Comparison of ENCODE assay signal across 22 mouse cellular contexts in the genomic region with DNA sequence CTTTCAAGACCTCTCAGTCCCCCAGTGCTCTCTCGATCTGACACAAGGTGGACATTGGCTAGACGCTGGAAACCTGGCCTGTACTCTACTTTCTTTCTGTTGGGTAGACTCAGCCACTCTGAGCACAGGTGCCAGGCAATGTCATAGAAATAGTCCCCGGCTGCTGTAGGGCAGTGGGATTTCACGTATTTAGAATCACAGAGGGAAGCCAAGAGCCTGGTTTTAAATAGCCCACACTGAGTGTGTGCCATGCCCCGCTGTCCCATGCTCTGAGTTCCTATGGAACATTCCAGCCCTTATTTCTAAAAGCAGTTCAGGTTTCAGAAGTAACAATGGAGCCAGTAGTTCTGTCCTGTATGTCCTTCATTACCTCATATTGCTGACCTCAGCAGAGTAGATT. TPM values are rescaled to one million over a fixed set of nuclear protein-coding genes. Genes with fewer than 3 reads are reported as not detected.
A peak's percentile ranks its signal among the peaks of the same experiment; 100 is the strongest.
DNase-seq lines count a peak whose midpoint lies in the region; ATAC-seq and TF ChIP-seq lines count a peak whose summit lies in the region.
"Had no signal": no experiment of that assay in that cellular context is flagged by ENCODE, and none has a peak within 500 bp of the region (broad histone marks: within the 10 kb centered on the region; RNA-seq: fewer than 3 reads in every experiment).

No protein-coding gene starts in this region.

- H3K27ac ChIP-seq in heart, embryonic 11.5 days (ENCODE audit: low read depth, low read length) = no peak overlapping the region
- H3K27ac ChIP-seq in layer of hippocampus, adult 2 months = peak overlapping the region; percentile 98
- 0 out of 2 replicates have a peak overlapping the region, but pooled peaks have one; percentile 3 for H3K27ac ChIP-seq in heart, postnatal 0 days (ENCODE audit: low read depth)
- H3K27ac ChIP-seq: embryonic facial prominence, embryonic 15.5 days; forebrain, embryonic 10.5 days; liver, embryonic 15.5 days had no signal

- H3K4me2 ChIP-seq in heart, embryonic 11.5 days = no peak overlapping the region
- no peak overlapping the region for H3K4me2 ChIP-seq in heart, postnatal 0 days (ENCODE audit: low read depth, low read length)
- H3K4me2 ChIP-seq: embryonic facial prominence, embryonic 15.5 days; liver, embryonic 15.5 days had no signal

- no peak for TF ChIP-seq CTCF in layer of hippocampus, adult 2 months (conservative IDR thresholded peaks at IDR 0.05)
- TF ChIP-seq CTCF in heart, postnatal 0 days (IDR thresholded peaks at IDR 0.05; ENCODE audit: low read depth) = no peak

- H3K27me3 ChIP-seq in heart, embryonic 11.5 days (ENCODE audit: control insufficient read depth, insufficient read depth, low read length) = peaks cover 4% of the 10 kb centered on the region; the same call in 1 of the 2 replicates
- peaks cover 5% of the 10 kb centered on the region; the same call in 1 of the 2 replicates for H3K27me3 ChIP-seq in heart, postnatal 0 days (ENCODE audit: control insufficient read depth, insufficient read depth, low read length)

- H3K4me3 ChIP-seq in heart, embryonic 11.5 days (ENCODE audit: low read depth, low read length) = no peak overlapping the region
- H3K4me3 ChIP-seq in layer of hippocampus, adult 2 months = peak overlapping the region; percentile 81
- no peak overlapping the region for H3K4me3 ChIP-seq in heart, postnatal 0 days (ENCODE audit: low read depth, low read length)
- H3K4me3 ChIP-seq: embryonic facial prominence, embryonic 15.5 days; forebrain, embryonic 10.5 days; liver, embryonic 15.5 days; megakaryocyte, embryonic 14.5 days had no signal

- H3K36me3 ChIP-seq in heart, embryonic 11.5 days (ENCODE audit: control insufficient read depth, insufficient read depth, low read length) = no peaks in the 10 kb centered on the region
- no peaks in the 10 kb centered on the region for H3K36me3 ChIP-seq in heart, postnatal 0 days (replicated peaks; ENCODE audit: control insufficient read depth, insufficient read depth, low read length)
- H3K36me3 ChIP-seq: embryonic facial prominence, embryonic 15.5 days; forebrain, embryonic 10.5 days; liver, embryonic 15.5 days had no signal

- DNase-seq in cerebellum, adult 8-10 months = peak; percentile 33
- DNase-seq in cerebellum, postnatal 36 days = no peak
- peak; percentile 41 to 70 for DNase-seq in heart, adult 18-20 months
- DNase-seq in layer of hippocampus, adult 2 months (ENCODE audit: low spot score in 2 of 2) = no peak
- DNase-seq in layer of hippocampus, adult 8-10 months (ENCODE audit: low spot score in 2 of 2) = no peak
- peak; percentile 45 for DNase-seq in heart, postnatal 0 days (ENCODE audit: low spot score)
- DNase-seq in urinary bladder, postnatal 36 days (ENCODE audit: low spot score in 2 of 2) = no peak
- DNase-seq: adrenal gland, postnatal 14 days; embryo, embryonic 11 days; kidney, adult 8-10 months; kidney, postnatal 25 days; lung, postnatal 14 days; right cerebral cortex, postnatal 25 days had no signal

- no peak overlapping the region for H3K9ac ChIP-seq in heart, embryonic 11.5 days (ENCODE audit: low read depth, low read length)
- H3K9ac ChIP-seq in heart, postnatal 0 days (replicated peaks; ENCODE audit: low read depth, low read length) = no peak overlapping the region
- H3K9ac ChIP-seq: embryonic facial prominence, embryonic 15.5 days; liver, embryonic 15.5 days had no signal

- H3K4me1 ChIP-seq in heart, embryonic 11.5 days (ENCODE audit: control insufficient read depth, insufficient read depth, low read length) = no peaks in the 10 kb centered on the region
- H3K4me1 ChIP-seq in heart, postnatal 0 days (ENCODE audit: control insufficient read depth, insufficient read depth) = no peaks in the 10 kb centered on the region
- H3K4me1 ChIP-seq: liver, embryonic 15.5 days had no signal

- no peak for TF ChIP-seq EP300 in heart, postnatal 0 days (IDR thresholded peaks at IDR 0.05; ENCODE audit: low read depth)

- no peak for ATAC-seq in heart, embryonic 11.5 days (replicated peaks; ENCODE audit: insufficient number of reproducible peaks, low FRiP score, low TSS enrichment)
- peak; percentile 68; the same call in 1 of the 2 replicates for ATAC-seq in heart, postnatal 0 days (ENCODE audit: insufficient read depth, low read depth)
- ATAC-seq: inflammation-experienced regulatory T-cells, adult 6 months; midbrain, embryonic 16.5 days had no signal

- no peaks in the 10 kb centered on the region for H3K9me3 ChIP-seq in heart, embryonic 11.5 days (replicated peaks; ENCODE audit: control insufficient read depth, low read length)
- no peaks in the 10 kb centered on the region for H3K9me3 ChIP-seq in heart, postnatal 0 days (replicated peaks; ENCODE audit: control insufficient read depth, low read length)
- H3K9me3 ChIP-seq: embryonic facial prominence, embryonic 15.5 days; forebrain, embryonic 10.5 days; liver, embryonic 15.5 days; megakaryocyte, embryonic 14.5 days had no signal

- 68% methylated on average over 5 of the region's 5 CpGs for WGBS in heart, embryonic 11.5 days (ENCODE audit: insufficient replicate concordance)
- 55% methylated on average over 5 of the region's 5 CpGs for WGBS in heart, postnatal 0 days

RNA-seq across cellular contexts. Expression of gene Lgi1, which starts 3.1 kb away (rescaled TPM):
- 1 to 10 TPM; 3.3 to 5.3 TPM for total RNA-seq in heart, adult 18-20 months (2021)
- 0.31 and 0.84 TPM in 2 replicates for polyA plus RNA-seq in heart, embryonic 11.5 days (2014; fragmentation: Nextera tagmentation; extraction: Ambion mirVana)
- total RNA-seq in layer of hippocampus, adult 2 months (2021) = 100 to 1,000 TPM; 196 to 209 TPM
- total RNA-seq in layer of hippocampus, adult 8-10 months (2022) = 100 to 1,000 TPM; 159 to 183 (median 172) TPM
- total RNA-seq in heart, postnatal 0 days (2014; rRNA removed; ENCODE audit: low replicate concordance) = not detected in 2 replicates
- polyA plus RNA-seq in heart, postnatal 0 days (2015; fragmentation: Nextera tagmentation; extraction: Ambion mirVana) = 0.18 TPM in 1 of 2 replicates, not detected in the other
- total RNA-seq: granulocyte monocyte progenitor cell, adult 5-6 weeks had no signal
- polyA plus RNA-seq: thymus, postnatal 0 days had no signal

RNA-seq across cellular contexts. Expression of gene Fra10ac1, which starts 43.5 kb away (rescaled TPM):
- total RNA-seq in heart, adult 18-20 months (2021) = 10 to 100 TPM; 12.3 to 13.8 TPM
- polyA plus RNA-seq in heart, embryonic 11.5 days (2014; fragmentation: Nextera tagmentation; extraction: Ambion mirVana) = 27.6 and 32.1 TPM in 2 replicates
- total RNA-seq in layer of hippocampus, adult 2 months (2021) = 10 to 100 TPM; 17.8 to 22.4 TPM
- 10 to 100 TPM; 16.7 to 21.3 (median 19.1) TPM for total RNA-seq in layer of hippocampus, adult 8-10 months (2022)
- 4.1 TPM in 1 of 2 replicates, not detected in the other for total RNA-seq in heart, postnatal 0 days (2014; rRNA removed; ENCODE audit: low replicate concordance)
- polyA plus RNA-seq in heart, postnatal 0 days (2015; fragmentation: Nextera tagmentation; extraction: Ambion mirVana) = 26.2 and 26.6 TPM in 2 replicates

Comparison
In these comparisons a context has a peak if more than half of its experiments do, and no peak if none do; other contexts are left out.
1. DNase-seq: peak in cerebellum, adult 8-10 months (single experiment), heart, adult 18-20 months (2 of 2) and heart, postnatal 0 days (single experiment); none in cerebellum, postnatal 36 days (0 of 2), layer of hippocampus, adult 2 months (0 of 2), layer of hippocampus, adult 8-10 months (0 of 2) and urinary bladder, postnatal 36 days (0 of 2).
2. RNA of gene Lgi1, which starts 3.1 kb away (total RNA-seq): 196 to 209 TPM in layer of hippocampus, adult 2 months and 159 to 183 TPM in layer of hippocampus, adult 8-10 months; 3.3 to 5.3 TPM in heart, adult 18-20 months and not detected in heart, postnatal 0 days; every median in the first group is over 10 times any median in the second.